Mouse (Mus musculus): Measurements from ENCODE around the gene Gatc.
A peak's percentile ranks its signal among the peaks of the same experiment; 100 is the strongest.

GRCm38 (mm10) chr5:115358872-115359271 lies 17.9 kb upstream of the Gatc start:
- TF ChIP-seq EP300 (IDR thresholded peaks at IDR 0.05; ENCODE audit: insufficient read depth, low read depth, low read length): peak; percentile 58
- TF ChIP-seq CTCF (IDR thresholded peaks at IDR 0.05; ENCODE audit: low read depth, low read length): peak; percentile 81
